Mouse (Mus musculus) layer of hippocampus, adult 2 months (tissue): ENCODE results near the gene Gm21964. TPM values are rescaled to one million over a fixed set of nuclear protein-coding genes. Genes with fewer than 3 reads are reported as not detected.

Experiments
- DNase-seq, 2 experiments: peaks; one replicate each; pipeline ENCODE4 v3.0.0; 2022; ENCODE audit warnings: low spot score in 2 of 2
- H3K27ac ChIP-seq: fragments of 200-600 bp; 2 replicates; pipeline ENCODE4 v1.8.1; 2022
- H3K4me3 ChIP-seq: fragments of 200-600 bp; 2 replicates; pipeline ENCODE4 v1.8.1; 2022; ENCODE audit warnings: mild to moderate bottlenecking
- CTCF ChIP-seq: fragments of 200-600 bp; conservative IDR thresholded peaks from 2 replicates; pipeline ENCODE4 v1.8.1; 2022; ENCODE audit warnings: antibody characterized with exemption, mild to moderate bottlenecking, moderate library complexity
- total RNA-seq, 2 experiments: library from RNA; stranded (reverse); gene quantifications; 2 replicates each; pipeline ENCODE4 v1.2.3; 2021

Gm21964 gene
- total RNA-seq, 2 experiments from 2014 or later, result not detected

DNA sequence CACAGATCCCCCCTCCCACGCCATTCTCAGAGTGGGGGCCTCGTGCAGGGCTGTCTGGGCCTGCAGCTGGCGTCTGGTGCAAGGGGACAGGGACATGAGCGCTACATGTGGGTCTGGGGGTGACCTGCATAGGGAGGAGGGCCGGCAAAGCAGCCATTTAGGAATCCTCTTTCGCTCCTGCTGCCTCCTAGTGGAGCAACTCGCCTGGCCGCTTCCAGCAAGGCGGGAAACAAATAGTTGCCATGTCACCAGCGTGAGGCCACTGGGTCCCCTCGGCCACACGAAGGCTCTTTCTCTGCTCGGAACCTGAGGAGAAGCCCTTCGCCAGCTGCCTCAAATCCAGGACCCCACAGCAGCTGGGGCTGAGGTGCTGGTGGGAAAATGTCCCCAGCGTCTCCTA lies 669 bp downstream of the Gm21964 start:
- no peak for TF ChIP-seq CTCF
- Histone ChIP-seq H3K27ac (no peak overlapping the region), H3K4me3 (no peak overlapping the region)
- DNase-seq, result no peak

DNA sequence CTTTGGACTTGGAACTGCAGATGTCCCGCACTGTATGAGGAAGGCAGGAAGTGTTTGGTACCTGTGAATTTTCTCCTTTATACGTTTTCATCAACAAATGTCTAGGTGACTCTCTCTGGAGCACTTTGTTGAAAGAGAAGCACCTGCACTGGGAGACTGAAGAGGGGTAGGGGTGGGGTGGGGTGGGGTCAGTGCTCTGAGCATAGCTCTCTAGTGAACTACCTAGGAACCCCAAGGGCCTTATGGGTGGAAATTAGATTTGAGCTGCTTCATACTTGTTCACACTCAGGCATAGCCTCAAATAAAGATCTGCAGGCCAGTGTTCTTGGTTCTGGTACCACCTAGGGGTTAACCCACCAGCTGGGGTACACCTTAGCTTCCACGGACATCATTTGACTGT lies 1.6 kb downstream of the Gm21964 start, which contains the start of gene Gm17720:
Gene Gm17720, minus strand, starts transcription at position 101 of the 400 bp plus-strand sequence.
- H3K27ac ChIP-seq, result no peak within 1 kb of the TSS
- no peak within 1 kb of the TSS for H3K4me3 ChIP-seq
- TF ChIP-seq CTCF, result peak; percentile 26; the same call in 1 of the 2 replicates
- DNase-seq, result no peak

GRCm38 (mm10) chr8:110119715-110120114 lies 18.7 kb downstream of the Gm21964 start:
- peak in 1 of 2 experiments; percentile 23 for DNase-seq
- peak; percentile 69 for TF ChIP-seq CTCF
- Histone ChIP-seq H3K4me3 (no peak overlapping the region), H3K27ac (no peak overlapping the region)

DNA sequence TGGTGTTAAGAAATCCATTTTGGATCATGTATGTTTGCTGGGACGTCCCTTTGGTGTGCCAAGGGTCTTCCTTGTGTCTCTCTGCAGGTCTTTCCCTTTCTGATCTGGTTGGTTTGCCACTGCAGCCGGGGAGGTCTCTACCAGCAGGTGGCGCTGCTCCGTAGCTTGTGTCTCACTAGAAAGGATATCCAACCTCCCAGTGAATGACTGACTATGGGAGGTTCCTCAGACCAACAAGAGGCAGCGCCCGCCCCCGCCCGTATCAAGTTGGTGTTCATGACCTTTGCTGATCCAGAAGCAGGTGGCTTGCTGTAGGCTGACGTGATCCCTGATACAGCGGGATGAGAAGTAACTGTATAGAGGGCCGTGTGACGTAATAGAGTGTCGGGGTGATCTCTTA lies 29.5 kb downstream of the Gm21964 start:
- Histone ChIP-seq H3K27ac (no peak overlapping the region), H3K4me3 (no peak overlapping the region; the same call in 1 of the 2 replicates)
- DNase-seq, result peak; percentile 73 to 88
- TF ChIP-seq CTCF, result peak; percentile 94

DNA sequence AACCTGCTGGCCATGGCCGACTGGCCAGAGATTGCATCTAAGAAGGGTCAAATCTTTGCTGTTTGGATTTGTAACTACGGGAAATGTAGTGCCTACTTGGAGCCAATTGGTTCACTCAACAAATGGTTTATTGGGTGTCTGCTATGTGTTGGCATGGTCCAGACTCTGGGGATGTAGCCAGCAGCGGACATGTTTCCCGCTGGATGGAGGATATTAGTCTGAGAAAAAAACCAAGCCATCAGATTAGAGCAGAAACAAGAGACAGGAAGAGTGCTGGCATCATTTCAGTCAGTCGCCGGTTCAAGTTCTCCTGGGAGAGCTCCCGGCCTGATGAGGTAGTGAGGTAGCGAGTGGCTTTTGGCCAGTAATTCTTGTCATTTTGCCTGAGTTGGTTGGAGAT lies 33.2 kb downstream of the Gm21964 start:
- H3K4me3 ChIP-seq, result no peak overlapping the region
- DNase-seq, result no peak
- no peak for TF ChIP-seq CTCF
- no peak overlapping the region for H3K27ac ChIP-seq

GRCm38 (mm10) chr8:110135515-110135914 lies 34.5 kb downstream of the Gm21964 start:
- no peak for DNase-seq
- no peak overlapping the region for H3K4me3 ChIP-seq
- TF ChIP-seq CTCF, result no peak
- no peak overlapping the region for H3K27ac ChIP-seq

DNA sequence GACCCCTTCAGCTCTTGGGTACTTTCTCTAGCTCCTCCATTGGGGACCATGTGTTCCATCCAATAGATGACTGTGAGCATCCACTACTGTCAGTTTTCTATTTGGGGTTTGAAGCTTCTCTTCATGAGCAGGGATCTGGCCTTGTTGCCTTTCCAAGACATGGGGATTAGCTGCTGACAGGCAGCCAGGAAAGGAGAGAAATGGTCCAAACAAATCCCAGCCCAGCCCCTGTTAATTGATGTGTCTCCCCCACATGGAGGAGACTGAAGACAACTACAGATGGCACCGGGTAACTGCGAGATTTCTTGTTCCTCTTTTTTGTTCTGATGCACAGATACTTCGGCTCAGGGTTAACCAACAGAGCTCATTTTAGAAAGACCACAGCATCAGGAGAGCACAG lies 39.1 kb downstream of the Gm21964 start:
- no peak for TF ChIP-seq CTCF
- no peak for DNase-seq
- Histone ChIP-seq H3K27ac (no peak overlapping the region), H3K4me3 (no peak overlapping the region)

- no peak for DNase-seq
Measured at GRCm38 (mm10) chr8:110140770-110141169, 39.8 kb downstream of the Gm21964 start.

GRCm38 (mm10) chr8:110145538-110145937 lies 44.5 kb downstream of the Gm21964 start:
- Histone ChIP-seq H3K27ac (no peak overlapping the region), H3K4me3 (no peak overlapping the region)
- peak; percentile 33 to 72 for DNase-seq
- TF ChIP-seq CTCF, result peak; percentile 79

More at GRCm38 (mm10) chr8:110140770-110141169, 39.8 kb downstream of the Gm21964 start:
- Histone ChIP-seq H3K4me3 (no peak overlapping the region), H3K27ac (no peak overlapping the region)
- no peak for TF ChIP-seq CTCF

DNA sequence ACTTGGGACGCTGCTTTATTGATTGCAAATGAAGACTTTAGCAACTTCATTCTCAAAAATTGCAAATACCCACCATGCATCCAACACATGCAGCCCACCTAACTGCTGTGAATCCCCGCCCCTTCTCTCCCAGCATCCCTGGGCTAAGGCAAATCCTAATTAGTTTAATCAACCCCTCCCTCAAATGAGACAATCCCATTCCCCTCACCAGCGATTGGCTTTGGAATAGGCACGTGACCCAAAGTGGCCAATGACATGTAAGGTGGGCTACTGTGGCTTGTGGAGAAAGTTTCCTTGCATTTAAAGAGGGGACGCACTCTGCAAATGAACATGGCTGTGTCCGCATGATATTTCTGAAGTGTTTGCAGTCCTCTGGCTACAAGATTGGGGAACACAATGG lies 51.9 kb downstream of the Gm21964 start:
- no peak overlapping the region for H3K4me3 ChIP-seq
- TF ChIP-seq CTCF, result no peak
- DNase-seq, result no peak

More for the DNA sequence above, 51.9 kb downstream of the Gm21964 start:
- H3K27ac ChIP-seq, result no peak overlapping the region

Other genes starting within 250 kb of the Gm21964 start
- gene Phlpp2, start 232.7 kb upstream of the Gm21964 start, total RNA-seq, result 10 to 100 TPM; 26.9 to 28.5 TPM
- under 1 TPM in 1 of 2 experiments, not detected in 1; 0.23 TPM for gene Marveld3, start 139.0 kb upstream of the Gm21964 start, total RNA-seq
- not detected for gene Tat, start 110.8 kb upstream of the Gm21964 start, total RNA-seq
- gene Chst4, start 61.5 kb upstream of the Gm21964 start, total RNA-seq, result not detected
- 10 to 100 TPM; 25.7 to 31.6 TPM for gene Zfp612, start 21.5 kb upstream of the Gm21964 start, total RNA-seq
- gene Gm17720, start 1.5 kb downstream of the Gm21964 start, total RNA-seq, result not detected
- 10 to 100 TPM; 32.4 to 41.5 TPM for gene Calb2, start 67.0 kb downstream of the Gm21964 start, total RNA-seq
- gene Cmtr2, start 114.5 kb downstream of the Gm21964 start, total RNA-seq, result 1 to 10 TPM; 5.9 TPM
- gene Hydin, start 165.8 kb downstream of the Gm21964 start, total RNA-seq, result under 1 TPM; 0.42 to 0.67 TPM